Mouse (Mus musculus): Measurements from ENCODE around the gene Tmem210.

DNA sequence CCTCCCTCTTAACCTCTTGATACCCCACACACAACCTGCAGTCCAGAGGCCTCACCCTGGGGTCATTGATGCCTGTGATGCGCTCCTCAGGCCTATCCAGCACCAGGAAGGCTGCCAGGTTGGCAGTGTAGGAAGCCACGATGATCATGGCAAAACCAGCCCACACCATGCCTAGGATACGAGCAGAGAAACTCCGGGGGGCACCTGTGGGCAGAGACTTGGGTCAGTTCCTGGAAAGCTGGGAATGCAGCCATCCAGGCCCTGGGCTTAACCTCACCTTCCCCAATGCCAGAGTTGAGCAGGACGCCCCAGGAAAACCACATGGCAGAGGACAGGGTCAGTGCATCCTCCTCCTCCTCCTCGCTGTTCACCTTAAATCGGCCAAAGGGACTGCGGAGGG, 9.1 kb downstream of the Tmem210 start:
- no peak for TF ChIP-seq POLR2A (IDR thresholded peaks at IDR 0.05; ENCODE audit: borderline replicate concordance, extremely low read depth, insufficient read depth, insufficient read length, poor library complexity, severe bottlenecking)
- no peak for TF ChIP-seq CTCF (IDR thresholded peaks at IDR 0.05; ENCODE audit: borderline replicate concordance, extremely low read depth, insufficient read depth, insufficient read length)
